Mouse (Mus musculus) myocyte (in vitro differentiated cells): ENCODE measurements around the gene Gm20388. TPM values are rescaled to one million over a fixed set of nuclear protein-coding genes. Genes with fewer than 3 reads are reported as not detected.
"Not testable (repeated sequence)": the region's sequence is repeated elsewhere in the genome, so short reads cannot be mapped to it uniquely, and the experiment has no call there.

Experiments used
- H3K27me3 ChIP-seq: one replicate; pipeline ENCODE4 v1.6.1; 2011; ENCODE audit not compliant: control insufficient read depth, insufficient read depth, insufficient read length
- H3K36me3 ChIP-seq: one replicate; pipeline ENCODE4 v1.6.1; 2011; ENCODE audit not compliant: control insufficient read depth, insufficient read depth
- H3K4me2 ChIP-seq: one replicate; pipeline ENCODE4 v1.6.1; 2011; ENCODE audit warnings: low read depth, control low read depth
- H3K4me3 ChIP-seq: one replicate; pipeline ENCODE4 v1.5.1; 2011; ENCODE audit warnings: mild to moderate bottlenecking, control low read depth, moderate library complexity
- H3K79me2 ChIP-seq: one replicate; pipeline ENCODE4 v1.6.1; 2011; ENCODE audit not compliant: control insufficient read depth, insufficient read depth
- H3ac ChIP-seq: one replicate; pipeline ENCODE4 v1.6.1; 2011; ENCODE audit not compliant: control insufficient read depth, insufficient read length
- CEBPB ChIP-seq: IDR thresholded peaks from 2 replicates; pipeline ENCODE4 v1.6.1; 2011; ENCODE audit warnings: mild to moderate bottlenecking, moderate library complexity; ENCODE audit not compliant: poor library complexity, insufficient read depth, severe bottlenecking
- E2F4 ChIP-seq: IDR thresholded peaks from one replicate; pipeline ENCODE4 v1.6.1; 2011; ENCODE audit warnings: mild to moderate bottlenecking, control low read depth, moderate library complexity; ENCODE audit not compliant: insufficient read depth
- MAX ChIP-seq: IDR thresholded peaks from one replicate; pipeline ENCODE4 v1.6.1; 2011; ENCODE audit warnings: low read depth, mild to moderate bottlenecking, control low read depth
- MYOD1 ChIP-seq, 3 experiments: IDR thresholded peaks; one replicate each; pipeline ENCODE4 v1.6.1; 2011; ENCODE audit warnings: control low read depth in 2 of 3, low read depth in 2 of 3, mild to moderate bottlenecking in 2 of 3, moderate library complexity in 1 of 3; ENCODE audit not compliant: insufficient read length in 2 of 3, control insufficient read depth in 1 of 3
- MYOG ChIP-seq, 3 experiments: IDR thresholded peaks; one replicate each; pipeline ENCODE4 v1.6.1; 2011; ENCODE audit warnings: control low read depth in 2 of 3, low read depth in 2 of 3, mild to moderate bottlenecking in 2 of 3; ENCODE audit not compliant: insufficient read length in 2 of 3, control insufficient read depth in 1 of 3, insufficient read depth in 1 of 3
- POLR2A ChIP-seq: IDR thresholded peaks from one replicate; pipeline ENCODE4 v1.6.1; 2011; ENCODE audit warnings: low read depth, mild to moderate bottlenecking, control low read depth, moderate library complexity; ENCODE audit not compliant: insufficient read length
- POLR2AphosphoS2 ChIP-seq: IDR thresholded peaks from one replicate; pipeline ENCODE4 v1.6.1; 2011; ENCODE audit warnings: low read depth, control low read depth; ENCODE audit not compliant: insufficient read length
- REST ChIP-seq: IDR thresholded peaks from one replicate; pipeline ENCODE4 v1.6.1; 2011; ENCODE audit warnings: mild to moderate bottlenecking, control low read depth, moderate library complexity; ENCODE audit not compliant: insufficient read depth, insufficient read length
- SRF ChIP-seq: IDR thresholded peaks from one replicate; pipeline ENCODE4 v1.6.1; 2011; ENCODE audit warnings: low read depth; ENCODE audit not compliant: control insufficient read depth, insufficient read length
- TCF12 ChIP-seq: IDR thresholded peaks from one replicate; pipeline ENCODE4 v1.6.1; 2011; ENCODE audit warnings: mild to moderate bottlenecking, control low read depth; ENCODE audit not compliant: poor library complexity, insufficient read depth, severe bottlenecking
- TCF3 ChIP-seq: IDR thresholded peaks from one replicate; pipeline ENCODE4 v1.6.1; 2011; ENCODE audit warnings: low read depth, control low read depth; ENCODE audit not compliant: insufficient read length
- USF1 ChIP-seq: IDR thresholded peaks from one replicate; pipeline ENCODE4 v1.6.1; 2011; ENCODE audit warnings: low read depth, mild to moderate bottlenecking, control low read depth, moderate library complexity
- polyA plus RNA-seq: library from polyadenylated mRNA; unstranded; fragments of >200 nt; fragmentation: generic; extraction: Trizol; gene quantifications from one replicate; pipeline ENCODE4 v1.2.1, GENCODE M21; 2012; ENCODE audit warnings: missing spikeins

Gm20388 gene
- polyA plus RNA-seq, 1 experiment, result 15.3 TPM

DNA sequence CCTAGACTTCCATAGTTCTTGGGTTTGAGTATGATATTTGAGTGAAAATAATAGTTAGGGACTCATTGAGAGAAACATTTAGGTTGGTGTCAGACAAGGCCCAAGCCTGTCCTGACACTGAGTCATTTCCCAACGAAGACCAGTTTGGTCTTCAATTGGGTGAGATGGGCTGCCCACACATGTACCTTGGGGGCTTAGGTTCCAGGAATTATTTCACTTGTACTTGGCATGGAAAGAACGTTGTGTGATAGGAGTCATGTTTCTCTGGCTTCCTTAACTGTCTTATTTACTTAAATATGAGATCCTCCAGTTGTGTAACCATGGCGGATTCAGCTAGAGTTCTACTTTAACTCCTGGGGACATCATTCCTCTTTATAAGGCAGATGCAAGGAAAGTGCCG lies 3553.0 kb downstream of the Gm20388 start:
- TF ChIP-seq MAX, result no peak
- no peak for TF ChIP-seq MYOG (IDR thresholded peaks at IDR 0.05; ENCODE audit: control insufficient read depth in 1 of 3, insufficient read depth in 1 of 3, insufficient read length in 2 of 3, low read depth in 2 of 3)
- TF ChIP-seq E2F4, result no peak
- TF ChIP-seq CEBPB, result no peak
- no peak for TF ChIP-seq USF1
- TF ChIP-seq SRF, result no peak
- TF ChIP-seq TCF12, result no peak
- no peak for TF ChIP-seq REST
- TF ChIP-seq POLR2AphosphoS2, result no peak
- TF ChIP-seq TCF3, result no peak
- TF ChIP-seq POLR2A, result no peak
- no peak for TF ChIP-seq MYOD1 (IDR thresholded peaks at IDR 0.05; ENCODE audit: control insufficient read depth in 1 of 3, insufficient read length in 2 of 3, low read depth in 2 of 3)
- H3K79me2 ChIP-seq, result no peaks in the 10 kb centered on the region
- H3K36me3 ChIP-seq, result no peaks in the 10 kb centered on the region
- H3ac ChIP-seq, result no peak overlapping the region
- no peaks in the 10 kb centered on the region for H3K27me3 ChIP-seq
- no peak overlapping the region for H3K4me2 ChIP-seq
- no peak overlapping the region for H3K4me3 ChIP-seq

- TF ChIP-seq E2F4, result no peak
- TF ChIP-seq POLR2AphosphoS2, result no peak
- TF ChIP-seq TCF3, result no peak
- no peak for TF ChIP-seq MAX
- no peak for TF ChIP-seq POLR2A
- TF ChIP-seq SRF, result no peak
- no peak for TF ChIP-seq MYOG (IDR thresholded peaks at IDR 0.05; ENCODE audit: control insufficient read depth in 1 of 3, insufficient read depth in 1 of 3, insufficient read length in 2 of 3, low read depth in 2 of 3)
- no peak for TF ChIP-seq USF1
- no peak overlapping the region for H3ac ChIP-seq
- H3K4me2 ChIP-seq, result no peak overlapping the region
- H3K4me3 ChIP-seq, result no peak overlapping the region
- no peaks in the 10 kb centered on the region for H3K79me2 ChIP-seq
- no peaks in the 10 kb centered on the region for H3K36me3 ChIP-seq
- H3K27me3 ChIP-seq, result no peaks in the 10 kb centered on the region
Observed at GRCm38 (mm10) chr8:123467476-123467875, 3556.8 kb downstream of the Gm20388 start.

- H3K4me2 ChIP-seq, H3K27me3 ChIP-seq, H3K36me3 ChIP-seq, H3ac ChIP-seq, H3K4me3 ChIP-seq, H3K79me2 ChIP-seq: not testable (repeated sequence)
Observed at GRCm38 (mm10) chr8:123472991-123473390, 3562.3 kb downstream of the Gm20388 start.

GRCm38 (mm10) chr8:123474549-123474948 lies 3563.9 kb downstream of the Gm20388 start:
- H3ac ChIP-seq, H3K4me2 ChIP-seq, H3K4me3 ChIP-seq, H3K27me3 ChIP-seq, H3K36me3 ChIP-seq: not testable (repeated sequence)
- H3K79me2 ChIP-seq, result peaks cover 15% of the 10 kb centered on the region

DNA sequence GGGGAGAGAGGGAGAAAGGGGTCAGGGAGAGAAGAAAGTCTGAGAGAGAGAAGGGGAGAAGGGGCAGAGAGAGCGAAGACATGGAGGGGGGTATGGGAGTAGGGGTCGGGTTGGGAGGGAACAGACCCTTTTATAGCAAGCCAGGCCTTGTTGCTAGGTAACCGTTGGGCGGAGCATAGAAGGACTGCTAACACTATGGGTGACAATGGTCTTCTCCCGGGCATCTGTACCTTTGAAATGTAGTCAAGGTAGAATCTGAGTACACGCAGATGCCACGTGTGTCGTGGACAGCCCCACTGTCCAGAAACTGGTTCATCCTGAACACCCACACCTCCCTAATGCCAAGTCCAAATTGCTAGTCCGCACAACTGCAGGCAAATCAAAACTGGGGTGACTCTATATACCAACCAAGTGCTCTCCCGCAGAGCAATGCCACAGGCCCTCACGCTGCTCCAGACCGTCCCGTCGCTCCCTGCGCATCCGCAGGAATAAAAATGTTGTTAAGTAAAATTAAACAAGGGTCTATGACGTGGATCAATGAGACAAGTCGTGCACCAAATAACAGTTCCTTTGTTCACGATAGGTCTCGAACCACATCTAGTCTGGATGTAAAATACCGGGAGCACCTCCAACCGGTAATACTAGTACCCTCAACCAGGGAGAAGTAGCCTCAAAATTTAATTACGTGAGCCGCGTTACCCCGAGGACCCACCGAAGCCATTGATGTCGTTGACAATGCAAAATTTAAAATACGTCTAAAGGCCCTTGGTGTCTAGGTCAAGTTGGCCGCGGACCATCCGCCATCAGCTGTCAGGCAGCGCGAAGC lies 3566.5 kb downstream of the Gm20388 start:
- TF ChIP-seq POLR2A (no peak), USF1 (no peak), TCF12 (no peak), MYOG (IDR thresholded peaks at IDR 0.05; ENCODE audit: control insufficient read depth in 1 of 3, insufficient read depth in 1 of 3, insufficient read length in 2 of 3, low read depth in 2 of 3) (no peak), MAX (no peak)
- Histone ChIP-seq H3K4me3 (peak overlapping the region; percentile 55), H3K4me2 (peak overlapping the region; percentile 80), H3K27me3 (no peaks in the 10 kb centered on the region), H3K36me3 (peaks cover 13% of the 10 kb centered on the region), H3K79me2 (peaks cover 23% of the 10 kb centered on the region), H3ac (peak overlapping the region; percentile 34)

DNA sequence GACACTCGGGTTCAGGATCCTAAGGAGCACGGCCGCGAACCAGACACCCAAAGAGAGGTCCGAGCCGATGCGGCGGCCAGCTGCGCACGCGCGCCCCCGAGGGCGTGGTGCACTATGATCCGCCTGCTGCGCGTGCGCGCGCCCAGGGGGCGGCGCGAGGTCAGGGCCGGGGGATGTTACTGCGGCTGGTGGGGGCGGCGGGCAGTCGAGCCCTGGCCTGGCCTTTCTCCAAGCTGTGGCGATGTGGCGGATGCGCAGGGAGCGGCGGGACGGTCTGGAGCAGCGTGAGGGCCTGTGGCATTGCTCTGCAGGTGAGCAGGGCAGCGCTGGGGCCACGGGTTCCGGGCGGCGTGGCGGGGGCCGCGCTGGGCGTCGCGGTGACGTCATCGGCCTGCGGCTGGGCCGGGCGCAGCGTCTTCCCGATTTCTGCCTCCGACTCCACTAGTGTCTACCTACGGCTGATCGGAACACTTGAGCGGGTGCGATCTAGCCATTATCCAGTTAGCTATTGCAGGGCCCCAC lies 3567.2 kb downstream of the Gm20388 start, which contains the start of gene Afg3l1:
Afg3l1 (plus strand) TSS at position 167 of the 522 bp plus-strand sequence.
- H3K4me3 ChIP-seq, result peak within 1 kb of the TSS; percentile 55

More for the DNA sequence above, 3567.2 kb downstream of the Gm20388 start, which contains the start of gene Afg3l1:
- peak within 1 kb of the TSS; percentile 34 for H3ac ChIP-seq
- H3K36me3 ChIP-seq, result peaks cover 14% of the 10 kb centered on the region
- H3K79me2 ChIP-seq, result peaks cover 23% of the 10 kb centered on the region
- TF ChIP-seq MYOG (IDR thresholded peaks at IDR 0.05; ENCODE audit: control insufficient read depth in 1 of 3, insufficient read depth in 1 of 3, insufficient read length in 2 of 3, low read depth in 2 of 3) (peak in 2 of 3 experiments; percentile 4 to 30), SRF (peak; percentile 23), E2F4 (no peak), TCF3 (no peak), USF1 (no peak), TCF12 (no peak), POLR2A (peak; percentile 82), POLR2AphosphoS2 (peak; percentile 73), MYOD1 (IDR thresholded peaks at IDR 0.05; ENCODE audit: control insufficient read depth in 1 of 3, insufficient read length in 2 of 3, low read depth in 2 of 3) (peak in 1 of 3 experiments; percentile 15), CEBPB (no peak), MAX (no peak), REST (no peak)
- peak within 1 kb of the TSS; percentile 88 for H3K4me2 ChIP-seq
- no peaks in the 10 kb centered on the region for H3K27me3 ChIP-seq
